Mouse (Mus musculus): Measurements from ENCODE around the gene Ttll2.
"Not testable (repeated sequence)": the region's sequence is repeated elsewhere in the genome, so short reads cannot be mapped to it uniquely, and the experiment has no call there.

DNA sequence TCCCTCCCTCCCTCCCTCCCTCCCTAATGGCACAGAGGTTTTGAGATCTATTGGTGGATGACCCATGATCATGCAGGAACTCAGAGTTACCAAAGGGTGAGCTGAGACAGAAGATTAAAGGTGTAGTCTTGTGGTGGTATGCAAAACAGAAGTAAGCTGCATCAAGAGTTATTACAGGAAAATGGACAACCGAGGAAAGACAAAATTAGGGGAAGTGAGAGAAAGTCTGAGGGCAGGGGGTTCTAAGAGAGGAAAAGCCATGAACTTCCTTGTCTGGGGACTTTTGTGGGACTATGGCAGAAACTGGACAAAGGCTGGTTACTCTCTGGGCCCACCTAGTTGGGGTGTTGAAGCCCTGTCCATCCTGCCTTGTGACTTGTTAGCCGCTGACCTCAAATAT, 43.8 kb upstream of the Ttll2 start:
- TF ChIP-seq POLR2A (IDR thresholded peaks at IDR 0.05; ENCODE audit: low read depth, low read length); CTCF (conservative IDR thresholded peaks at IDR 0.05; ENCODE audit: insufficient read depth, insufficient read length, low read depth, low read length): not testable (repeated sequence)
